Mouse (Mus musculus): Measurements from ENCODE around the gene Dnase1l2. TPM values are rescaled to one million over a fixed set of nuclear protein-coding genes. Genes with fewer than 3 reads are reported as not detected.

Gene Dnase1l2
- polyA plus RNA-seq, 1 experiment, result not detected

DNA sequence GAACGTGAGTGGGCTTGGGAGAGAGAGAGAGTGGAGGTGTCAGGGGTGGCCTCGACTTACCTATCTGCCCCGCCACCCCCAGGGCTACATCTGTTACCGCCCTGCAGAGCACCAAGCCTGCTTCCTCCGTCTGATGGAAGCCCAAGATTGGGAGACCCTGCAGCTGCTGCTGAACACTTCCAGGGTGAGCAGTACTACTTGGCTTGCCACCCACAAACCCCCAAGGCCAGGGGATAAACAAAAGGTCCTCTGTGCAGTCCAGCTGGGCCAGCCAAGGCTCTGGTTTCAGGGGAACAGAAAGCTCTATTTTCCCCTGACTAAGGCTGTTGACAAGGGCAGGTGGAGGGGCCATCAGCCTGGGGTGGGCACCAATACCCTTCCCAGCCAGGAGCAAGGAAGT lies 31.7 kb upstream of the Dnase1l2 start:
- 39% methylated on average over 5 of the region's 5 CpGs for WGBS
- TF ChIP-seq POLR2A (IDR thresholded peaks at IDR 0.05; ENCODE audit: insufficient read depth, low read depth, low read length) (no peak), CTCF (IDR thresholded peaks at IDR 0.05; ENCODE audit: insufficient read depth, low read depth, low read length) (no peak)
- Histone ChIP-seq H3K4me1 (ENCODE audit: control insufficient read depth, insufficient read depth, low read length) (peaks cover 44% of the 10 kb centered on the region), H3K4me3 (ENCODE audit: insufficient read depth, low read depth, low read length) (no peak overlapping the region), H3K27ac (ENCODE audit: insufficient read depth, low read depth, low read length) (peak overlapping the region; percentile 75; the same call in 1 of the 2 replicates)

DNA sequence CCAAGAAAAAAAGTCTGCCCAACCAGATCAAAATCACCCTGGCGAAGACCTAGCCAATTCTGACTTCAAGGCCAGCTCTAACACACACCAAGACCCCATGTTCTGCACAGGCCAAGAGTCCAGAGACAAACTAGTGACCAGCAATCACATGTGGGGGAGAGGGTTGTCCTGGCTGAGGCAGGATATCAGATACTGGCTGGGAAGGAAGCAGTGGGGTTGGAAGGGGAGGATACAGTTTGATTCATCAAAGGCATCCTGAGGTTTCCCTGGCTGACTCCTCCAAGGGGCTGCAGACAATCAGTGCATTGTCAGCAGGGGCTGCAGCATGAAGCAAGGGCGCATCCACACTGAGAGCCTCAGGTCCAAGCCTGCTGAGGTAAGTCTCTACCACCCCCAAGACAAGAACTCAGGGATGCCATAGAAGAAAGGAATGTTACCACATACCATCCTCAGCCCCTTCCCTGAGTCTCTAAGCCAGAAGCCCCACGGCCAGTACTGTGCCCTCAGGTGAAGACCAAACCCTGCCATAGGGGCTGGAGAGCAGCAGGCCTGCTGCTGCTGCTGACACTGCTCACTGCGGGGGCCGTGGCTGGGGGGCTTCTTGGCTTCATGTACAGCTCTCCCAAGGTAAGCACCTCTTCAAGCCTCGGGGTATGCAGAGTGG lies 30.8 kb upstream of the Dnase1l2 start, which contains the start of gene Bricd5:
TSS of gene Bricd5 (plus strand) at position 273 of the 664 bp plus-strand sequence.
- 77% methylated on average over 6 of the region's 6 CpGs for WGBS
- Histone ChIP-seq H3K27ac (ENCODE audit: insufficient read depth, low read depth, low read length) (peak within 1 kb of the TSS; percentile 75), H3K4me1 (ENCODE audit: control insufficient read depth, insufficient read depth, low read length) (peaks cover 44% of the 10 kb centered on the region), H3K4me3 (ENCODE audit: insufficient read depth, low read depth, low read length) (peak within 1 kb of the TSS; percentile 19; the same call in 1 of the 2 replicates)
- TF ChIP-seq CTCF (IDR thresholded peaks at IDR 0.05; ENCODE audit: insufficient read depth, low read depth, low read length) (no peak), POLR2A (IDR thresholded peaks at IDR 0.05; ENCODE audit: insufficient read depth, low read depth, low read length) (no peak)

DNA sequence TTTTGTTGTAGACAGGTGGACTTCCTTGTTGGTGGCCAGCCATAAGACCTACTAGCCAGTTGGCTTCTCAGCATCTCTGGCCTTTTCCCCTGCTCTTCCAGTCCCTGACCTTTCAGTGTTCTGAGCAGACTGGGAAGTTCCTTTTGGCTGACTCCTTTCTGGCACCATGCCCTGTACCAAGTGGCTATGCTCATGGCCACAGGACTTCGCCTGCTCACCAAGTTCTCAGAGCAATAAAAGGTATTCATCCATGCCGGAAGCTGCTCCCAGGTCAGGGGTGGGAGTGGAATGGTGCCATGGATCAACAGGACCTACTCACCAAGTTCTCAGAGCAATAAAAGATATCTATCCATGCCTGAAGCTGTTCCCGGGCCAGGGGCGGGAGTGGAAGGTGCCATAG lies 29.6 kb upstream of the Dnase1l2 start:
- 55% methylated on average over 4 of the region's 4 CpGs for WGBS
- TF ChIP-seq POLR2A (IDR thresholded peaks at IDR 0.05; ENCODE audit: insufficient read depth, low read depth, low read length) (0 out of 2 replicates have a peak, but pooled peaks have one; percentile 29), CTCF (IDR thresholded peaks at IDR 0.05; ENCODE audit: insufficient read depth, low read depth, low read length) (no peak)
- peak overlapping the region; percentile 39 for H3K27ac ChIP-seq (ENCODE audit: insufficient read depth, low read depth, low read length)
- peaks cover 36% of the 10 kb centered on the region for H3K4me1 ChIP-seq (ENCODE audit: control insufficient read depth, insufficient read depth, low read length)
- H3K4me3 ChIP-seq (ENCODE audit: insufficient read depth, low read depth, low read length), result peak overlapping the region; percentile 19

DNA sequence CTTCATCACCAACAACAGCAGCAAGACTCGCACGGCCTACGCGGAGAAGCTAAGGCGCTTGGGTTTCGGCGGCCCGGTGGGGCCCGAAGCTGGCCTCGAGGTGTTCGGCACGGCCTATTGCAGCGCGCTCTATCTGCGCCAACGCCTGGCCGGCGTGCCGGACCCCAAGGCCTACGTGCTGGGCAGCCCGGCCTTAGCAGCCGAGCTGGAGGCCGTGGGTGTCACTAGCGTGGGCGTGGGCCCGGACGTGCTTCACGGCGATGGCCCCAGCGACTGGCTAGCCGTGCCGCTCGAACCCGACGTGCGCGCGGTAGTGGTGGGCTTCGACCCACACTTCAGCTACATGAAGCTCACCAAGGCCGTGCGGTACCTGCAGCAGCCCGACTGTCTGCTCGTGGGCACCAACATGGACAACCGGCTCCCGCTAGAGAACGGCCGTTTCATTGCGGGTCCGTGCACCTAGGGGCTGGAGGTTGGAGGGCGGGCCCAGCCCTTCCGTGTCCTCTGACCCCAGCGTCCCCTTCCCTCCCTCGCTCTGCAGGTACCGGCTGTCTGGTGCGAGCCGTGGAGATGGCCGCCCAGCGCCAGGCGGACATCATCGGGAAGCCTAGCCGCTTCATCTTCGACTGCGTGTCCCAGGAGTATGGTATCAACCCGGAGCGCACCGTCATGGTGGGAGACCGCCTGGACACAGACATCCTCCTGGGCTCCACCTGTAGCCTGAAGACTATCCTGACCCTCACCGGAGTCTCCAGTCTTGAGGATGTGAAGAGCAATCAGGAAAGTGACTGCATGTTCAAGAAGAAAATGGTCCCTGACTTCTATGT lies 28.0 kb upstream of the Dnase1l2 start:
- TF ChIP-seq POLR2A (IDR thresholded peaks at IDR 0.05; ENCODE audit: insufficient read depth, low read depth, low read length) (no peak), CTCF (IDR thresholded peaks at IDR 0.05; ENCODE audit: insufficient read depth, low read depth, low read length) (no peak)
- peak overlapping the region; percentile 76 for H3K4me3 ChIP-seq (ENCODE audit: insufficient read depth, low read depth, low read length)
- H3K27ac ChIP-seq (ENCODE audit: insufficient read depth, low read depth, low read length), result peak overlapping the region; percentile 43
- WGBS, result under 1% methylated on average over 68 of the region's 68 CpGs
- peaks cover 35% of the 10 kb centered on the region for H3K4me1 ChIP-seq (ENCODE audit: control insufficient read depth, insufficient read depth, low read length)

DNA sequence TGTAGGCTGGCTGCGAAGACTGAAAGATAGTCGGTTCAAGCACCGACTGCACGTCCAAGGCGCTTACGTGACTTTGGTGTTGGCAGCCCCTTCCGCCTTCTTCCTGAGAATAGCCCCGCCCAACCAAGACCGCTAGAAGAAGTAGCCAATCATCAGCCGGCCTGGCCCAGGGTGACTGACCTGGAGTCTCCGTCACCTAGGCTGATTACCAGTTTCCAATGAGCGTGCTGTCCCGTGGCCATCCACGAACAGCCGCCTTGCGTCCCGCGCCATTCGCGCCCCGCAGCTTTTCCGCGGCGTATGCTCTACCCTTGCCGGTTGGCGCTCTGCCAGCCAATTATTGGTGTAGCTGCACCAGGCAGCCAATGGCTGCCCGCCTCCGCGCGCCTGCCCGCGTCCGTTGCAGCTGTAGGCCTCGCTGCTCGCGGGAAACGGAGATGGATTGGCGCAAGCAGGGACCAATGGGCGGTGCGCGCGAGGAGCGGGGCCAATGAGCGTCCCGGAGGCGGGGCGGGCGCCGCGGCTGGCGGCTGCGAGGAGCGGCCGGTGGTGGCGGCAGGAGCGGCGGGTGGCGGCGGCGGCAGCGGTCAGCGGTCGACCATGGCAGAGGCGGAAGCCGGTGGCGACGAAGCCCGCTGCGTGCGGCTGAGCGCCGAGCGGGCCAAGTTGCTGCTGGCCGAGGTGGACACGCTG lies 27.2 kb upstream of the Dnase1l2 start, which contains the start of the genes E4f1 and Pgp:
TSS of gene E4f1 (minus strand) at position 404 of the 693 bp plus-strand sequence.
TSS of gene Pgp (plus strand) at position 483 of the 693 bp plus-strand sequence.
- H3K4me1 ChIP-seq (ENCODE audit: control insufficient read depth, insufficient read depth, low read length), result peaks cover 35% of the 10 kb centered on the region
- under 1% methylated on average over 69 of the region's 75 CpGs for WGBS
- TF ChIP-seq CTCF (IDR thresholded peaks at IDR 0.05; ENCODE audit: insufficient read depth, low read depth, low read length) (no peak), POLR2A (IDR thresholded peaks at IDR 0.05; ENCODE audit: insufficient read depth, low read depth, low read length) (peak; percentile 74)
- H3K27ac ChIP-seq (ENCODE audit: insufficient read depth, low read depth, low read length), result peak within 1 kb of the TSS; percentile 81
- H3K4me3 ChIP-seq (ENCODE audit: insufficient read depth, low read depth, low read length), result peak within 1 kb of the TSS; percentile 76

DNA sequence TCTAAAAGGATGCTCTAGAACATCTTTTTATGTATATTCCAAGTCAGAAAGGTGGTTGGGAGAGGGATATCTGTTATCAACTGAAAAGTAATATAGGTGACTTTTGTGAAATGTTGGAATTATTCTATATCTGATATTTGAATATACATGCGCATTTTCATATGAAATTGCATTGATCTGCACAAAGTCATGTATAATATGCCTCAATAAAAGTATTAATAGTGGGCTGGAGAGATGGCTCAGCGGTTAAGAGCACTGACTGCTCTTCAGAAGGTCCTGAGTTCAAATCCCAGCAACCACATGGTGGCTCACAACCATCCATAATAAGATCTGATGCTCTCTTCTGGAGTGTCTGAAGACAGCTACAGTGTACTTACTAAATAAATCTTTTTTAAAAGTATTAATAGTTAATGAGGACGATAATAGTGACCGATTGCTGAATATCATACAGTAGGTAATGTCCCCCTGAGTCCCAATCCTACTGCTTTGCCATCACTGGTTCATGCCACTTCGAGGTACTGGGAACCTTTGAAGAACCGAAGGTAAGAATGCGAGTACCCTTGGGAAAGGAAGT lies 26.5 kb upstream of the Dnase1l2 start:
- Histone ChIP-seq H3K4me1 (ENCODE audit: control insufficient read depth, insufficient read depth, low read length) (peaks cover 29% of the 10 kb centered on the region), H3K27ac (ENCODE audit: insufficient read depth, low read depth, low read length) (peak overlapping the region; percentile 81), H3K4me3 (ENCODE audit: insufficient read depth, low read depth, low read length) (peak overlapping the region; percentile 76)
- 19% methylated on average over 7 of the region's 7 CpGs for WGBS
- TF ChIP-seq POLR2A (IDR thresholded peaks at IDR 0.05; ENCODE audit: insufficient read depth, low read depth, low read length) (no peak), CTCF (IDR thresholded peaks at IDR 0.05; ENCODE audit: insufficient read depth, low read depth, low read length) (no peak)

DNA sequence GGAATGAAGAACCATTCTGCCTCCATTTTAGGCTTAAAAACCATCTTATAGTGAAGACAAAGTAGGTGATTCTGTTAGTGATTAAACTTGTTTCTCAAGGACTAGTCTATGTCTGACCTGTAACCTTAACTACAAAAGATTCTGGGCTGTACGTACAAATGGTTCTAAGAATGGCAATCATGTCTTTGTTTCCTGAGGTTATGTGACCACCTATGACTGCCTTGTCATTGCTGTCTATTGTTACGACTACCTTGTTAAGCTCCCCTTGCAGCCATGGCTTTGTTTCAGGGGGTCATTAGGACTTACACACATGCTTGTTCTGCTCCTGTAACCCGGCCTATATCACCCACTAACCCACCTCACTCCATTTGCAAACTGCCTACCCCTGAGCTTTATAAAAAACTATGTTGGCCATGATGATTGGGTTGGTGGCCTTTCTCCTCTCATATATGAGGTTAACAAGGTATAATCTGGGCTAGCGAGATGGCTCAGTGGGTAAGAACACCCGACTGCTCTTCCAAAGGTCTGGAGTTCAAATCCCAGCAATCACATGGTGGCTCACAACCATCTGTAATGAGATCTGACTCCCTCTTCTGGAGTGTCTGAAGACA lies 25.8 kb upstream of the Dnase1l2 start:
- Histone ChIP-seq H3K4me1 (ENCODE audit: control insufficient read depth, insufficient read depth, low read length) (peaks cover 23% of the 10 kb centered on the region), H3K4me3 (ENCODE audit: insufficient read depth, low read depth, low read length) (no peak overlapping the region), H3K27ac (ENCODE audit: insufficient read depth, low read depth, low read length) (no peak overlapping the region)
- no peak for TF ChIP-seq POLR2A (IDR thresholded peaks at IDR 0.05; ENCODE audit: insufficient read depth, low read depth, low read length)
- TF ChIP-seq CTCF (IDR thresholded peaks at IDR 0.05; ENCODE audit: insufficient read depth, low read depth, low read length), result no peak
- WGBS, result 93% methylated on average over 5 of the region's 5 CpGs
